Mouse (Mus musculus) E14TG2a.4 (cell line): ENCODE results near the gene Fam193a.

Source experiments
- H3K27me3 ChIP-seq: 2 replicates; pipeline ENCODE4 v1.6.1; 2014; ENCODE audit warnings: low read length, control low read depth; ENCODE audit not compliant: insufficient read depth
- H3K36me3 ChIP-seq: 2 replicates; pipeline ENCODE4 v1.6.1; 2014; ENCODE audit warnings: low read length, control low read depth; ENCODE audit not compliant: insufficient read depth
- H3K4me1 ChIP-seq: replicated peaks from 2 replicates; pipeline ENCODE4 v1.6.1; 2014; ENCODE audit warnings: low read depth, low read length, control low read depth
- H3K4me3 ChIP-seq: replicated peaks from 2 replicates; pipeline ENCODE4 v1.5.1; 2014; ENCODE audit warnings: mild to moderate bottlenecking, low read length
- H3K9me3 ChIP-seq: 2 replicates; pipeline ENCODE4 v1.6.1; 2014; ENCODE audit warnings: low read length, control low read depth
- CTCF ChIP-seq: conservative IDR thresholded peaks from 2 replicates; pipeline ENCODE4 v1.5.1; 2014; ENCODE audit warnings: low read length
- NANOG ChIP-seq: IDR thresholded peaks from 2 replicates; pipeline ENCODE4 v1.6.1; 2014; ENCODE audit warnings: borderline replicate concordance, low read length, mixed read lengths
- POU5F1 ChIP-seq: IDR thresholded peaks from 2 replicates; pipeline ENCODE4 v1.6.1; 2014; ENCODE audit warnings: low read length, borderline replicate concordance

The Fam193a gene

GRCm38 (mm10) chr5:34336097-34336774 is 33.5 kb upstream of the Fam193a start, which contains the start of gene Rnf4:
Gene Rnf4, plus strand, starts transcription at chr5:34336289.
- Histone ChIP-seq H3K36me3 (peaks cover 54% of the 10 kb centered on the region), H3K4me3 (peak within 1 kb of the TSS; percentile 96), H3K4me1 (peaks cover 52% of the 10 kb centered on the region), H3K9me3 (no peaks in the 10 kb centered on the region), H3K27me3 (no peaks in the 10 kb centered on the region)
- no peak for TF ChIP-seq NANOG
- no peak for TF ChIP-seq CTCF
- no peak for TF ChIP-seq POU5F1

- H3K9me3 ChIP-seq, result no peaks in the 10 kb centered on the region
- H3K27me3 ChIP-seq, result no peaks in the 10 kb centered on the region
- peak overlapping the region; percentile 96 for H3K4me3 ChIP-seq
- peaks cover 55% of the 10 kb centered on the region for H3K36me3 ChIP-seq
- H3K4me1 ChIP-seq, result peaks cover 59% of the 10 kb centered on the region
- TF ChIP-seq CTCF, result no peak
- no peak for TF ChIP-seq POU5F1
- TF ChIP-seq NANOG, result no peak
Measured at GRCm38 (mm10) chr5:34336775-34337450, 32.8 kb upstream of the Fam193a start.

GRCm38 (mm10) chr5:34340246-34340645 is 29.5 kb upstream of the Fam193a start:
- no peak for TF ChIP-seq CTCF
- TF ChIP-seq NANOG, result no peak
- no peak for TF ChIP-seq POU5F1
- H3K27me3 ChIP-seq, result no peaks in the 10 kb centered on the region
- H3K4me3 ChIP-seq, result peak overlapping the region; percentile 20; the same call in 1 of the 2 replicates
- peaks cover 72% of the 10 kb centered on the region for H3K36me3 ChIP-seq
- H3K4me1 ChIP-seq, result peaks cover 62% of the 10 kb centered on the region
- no peaks in the 10 kb centered on the region for H3K9me3 ChIP-seq

GRCm38 (mm10) chr5:34352084-34352631 is 17.6 kb upstream of the Fam193a start:
- no peak for TF ChIP-seq POU5F1
- TF ChIP-seq NANOG, result no peak
- no peak for TF ChIP-seq CTCF
- H3K27me3 ChIP-seq, result no peaks in the 10 kb centered on the region
- no peak overlapping the region for H3K4me3 ChIP-seq
- H3K4me1 ChIP-seq, result peaks cover 26% of the 10 kb centered on the region
- no peaks in the 10 kb centered on the region for H3K9me3 ChIP-seq
- H3K36me3 ChIP-seq, result peaks cover 99% of the 10 kb centered on the region

- Histone ChIP-seq H3K27me3 (no peaks in the 10 kb centered on the region), H3K9me3 (no peaks in the 10 kb centered on the region), H3K4me1 (peaks cover 10% of the 10 kb centered on the region; the same call in 1 of the 2 replicates), H3K4me3 (no peak overlapping the region), H3K36me3 (peaks cover 88% of the 10 kb centered on the region)
- TF ChIP-seq NANOG, result no peak
- TF ChIP-seq CTCF, result no peak
- no peak for TF ChIP-seq POU5F1
Measured at GRCm38 (mm10) chr5:34360261-34360660, 9.5 kb upstream of the Fam193a start.

GRCm38 (mm10) chr5:34363115-34363514 is 6.6 kb upstream of the Fam193a start:
- Histone ChIP-seq H3K4me3 (no peak overlapping the region), H3K4me1 (peaks cover 16% of the 10 kb centered on the region), H3K36me3 (peaks cover 60% of the 10 kb centered on the region), H3K27me3 (no peaks in the 10 kb centered on the region), H3K9me3 (no peaks in the 10 kb centered on the region)
- no peak for TF ChIP-seq POU5F1
- TF ChIP-seq CTCF, result no peak
- TF ChIP-seq NANOG, result no peak

- Histone ChIP-seq H3K36me3 (0 out of 2 replicates have a peak, but pooled peaks cover 9% of the 10 kb centered on the region), H3K27me3 (no peaks in the 10 kb centered on the region), H3K4me3 (peak overlapping the region; percentile 86), H3K4me1 (peaks cover 55% of the 10 kb centered on the region), H3K9me3 (no peaks in the 10 kb centered on the region)
- TF ChIP-seq POU5F1, result no peak
- TF ChIP-seq NANOG, result no peak
Measured at GRCm38 (mm10) chr5:34368551-34369290, 1.0 kb upstream of the Fam193a start.
